In genomic region chr3:108727344-108727743, GRCm38 (mm10) we compare ENCODE assay signal across 16 mouse cellular contexts. TPM values are rescaled to one million over a fixed set of nuclear protein-coding genes. Genes with fewer than 3 reads are reported as not detected.
"Had no signal": no experiment of that assay in that cellular context is flagged by ENCODE, and none has a peak within 500 bp of the region (broad histone marks: within the 10 kb centered on the region; RNA-seq: fewer than 3 reads in every experiment).

No protein-coding gene starts in this region.

- H3K36me3 ChIP-seq: kidney, embryonic 15.5 days; limb, embryonic 10.5 days; liver, embryonic 15.5 days; midbrain, embryonic 15.5 days had no signal

- DNase-seq: kidney, adult 2 months; kidney, postnatal 14 days; lung, adult 2 months; lung, postnatal 36 days; right cerebral cortex, postnatal 14 days; thymus, postnatal 4 days had no signal

- H3K4me2 ChIP-seq: kidney, embryonic 15.5 days; liver, embryonic 11.5 days; liver, embryonic 15.5 days; midbrain, embryonic 15.5 days had no signal

- H3K27me3 ChIP-seq: midbrain, embryonic 15.5 days had no signal

- ATAC-seq: lung, postnatal 0 days; midbrain, embryonic 15.5 days had no signal

- H3K9ac ChIP-seq: kidney, embryonic 15.5 days; liver, embryonic 15.5 days; midbrain, embryonic 15.5 days had no signal

- H3K27ac ChIP-seq: kidney, embryonic 15.5 days; left cerebral cortex, adult 2 months; limb, embryonic 10.5 days; liver, embryonic 15.5 days; midbrain, embryonic 15.5 days had no signal

- H3K9me3 ChIP-seq: kidney, embryonic 15.5 days; limb, embryonic 10.5 days; liver, embryonic 15.5 days; midbrain, embryonic 15.5 days had no signal

- H3K4me3 ChIP-seq: kidney, embryonic 15.5 days; left cerebral cortex, adult 2 months; limb, embryonic 10.5 days; liver, embryonic 15.5 days; midbrain, embryonic 15.5 days had no signal

RNA-seq across cellular contexts. Expression of gene Aknad1, which starts 12.1 kb away (rescaled TPM):
- total RNA-seq: layer of hippocampus, adult 8-10 months; left cerebral cortex, adult 2 months had no signal
- polyA plus RNA-seq: kidney, adult 2 months; midbrain, embryonic 15.5 days; neural tube, embryonic 14.5 days; small intestine, adult 2 months had no signal
